8 mouse cellular contexts compared by ENCODE assay signal in genomic region chr6:136468974-136469792, GRCm38 (mm10). TPM values are rescaled to one million over a fixed set of nuclear protein-coding genes. Genes with fewer than 3 reads are reported as not detected.
DNase-seq lines count a peak whose midpoint lies in the region; ATAC-seq and TF ChIP-seq lines count a peak whose summit lies in the region.

No protein-coding gene starts in this region.

- DNase-seq in lung, adult 2 months: peak; percentile 28
- DNase-seq in lung, postnatal 25 days (ENCODE audit: low spot score): no peak
- peak; percentile 41 for DNase-seq in limb, embryonic 10.5 days (ENCODE audit: low spot score)
- DNase-seq in frontal cortex, adult 2 months (ENCODE audit: extremely low spot score in 1 of 2, low spot score in 1 of 2): no peak
- DNase-seq in yolk sac, embryonic 10.5 days (ENCODE audit: low spot score): no peak

- peaks cover 32% of the 10 kb centered on the region for H3K4me1 ChIP-seq in lung, adult 2 months (ENCODE audit: control insufficient read depth, insufficient read depth, low read length)
- peaks cover 2% of the 10 kb centered on the region; the same call in 1 of the 2 replicates for H3K4me1 ChIP-seq in cortical plate, adult 2 months (ENCODE audit: control insufficient read depth, insufficient read depth, low read length)
- H3K4me1 ChIP-seq in forebrain, embryonic 15.5 days: peaks cover 42% of the 10 kb centered on the region
- peaks cover 48% of the 10 kb centered on the region for H3K4me1 ChIP-seq in limb, embryonic 10.5 days
- H3K4me1 ChIP-seq in neural tube, embryonic 15.5 days: peaks cover 39% of the 10 kb centered on the region

- H3K4me3 ChIP-seq in lung, adult 2 months (replicated peaks; ENCODE audit: extremely low read depth, low read depth, low read length): no peak overlapping the region
- H3K4me3 ChIP-seq in cortical plate, adult 2 months (ENCODE audit: insufficient read depth, low read length): no peak overlapping the region
- H3K4me3 ChIP-seq in forebrain, embryonic 15.5 days: no peak overlapping the region
- H3K4me3 ChIP-seq in limb, embryonic 10.5 days: peak overlapping the region; percentile 24
- H3K4me3 ChIP-seq in neural tube, embryonic 15.5 days (replicated peaks): no peak overlapping the region

- TF ChIP-seq CTCF in lung, adult 2 months (IDR thresholded peaks at IDR 0.05; ENCODE audit: insufficient read depth, low read length): no peak
- no peak for TF ChIP-seq CTCF in cortical plate, adult 2 months (IDR thresholded peaks at IDR 0.05; ENCODE audit: extremely low read depth, insufficient read depth, low read length)

- ATAC-seq in forebrain, embryonic 15.5 days (replicated peaks): no peak
- ATAC-seq in neural tube, embryonic 15.5 days (ENCODE audit: low FRiP score): peak; percentile 2; the same call in 1 of the 2 replicates

- H3K9me3 ChIP-seq in forebrain, embryonic 15.5 days: no peaks in the 10 kb centered on the region
- no peaks in the 10 kb centered on the region for H3K9me3 ChIP-seq in limb, embryonic 10.5 days (replicated peaks)
- no peaks in the 10 kb centered on the region for H3K9me3 ChIP-seq in neural tube, embryonic 15.5 days (replicated peaks)

- TF ChIP-seq POLR2A in lung, adult 2 months (IDR thresholded peaks at IDR 0.05; ENCODE audit: borderline replicate concordance, extremely low read depth, low read depth, low read length): no peak
- no peak for TF ChIP-seq POLR2A in cortical plate, adult 2 months (IDR thresholded peaks at IDR 0.05; ENCODE audit: extremely low read depth, insufficient read depth, low read length)

- H3K36me3 ChIP-seq in forebrain, embryonic 15.5 days: no peaks in the 10 kb centered on the region
- H3K36me3 ChIP-seq in limb, embryonic 10.5 days: no peaks in the 10 kb centered on the region
- H3K36me3 ChIP-seq in neural tube, embryonic 15.5 days: no peaks in the 10 kb centered on the region

- WGBS in lung, adult 2 months: 30% methylated on average over 12 of the region's 12 CpGs
- WGBS in forebrain, embryonic 15.5 days: 25% methylated on average over 12 of the region's 12 CpGs
- WGBS in limb, embryonic 10.5 days: 18% methylated on average over 12 of the region's 12 CpGs
- WGBS in neural tube, embryonic 15.5 days: 18% methylated on average over 12 of the region's 12 CpGs

- H3K27ac ChIP-seq in cortical plate, adult 2 months (ENCODE audit: insufficient read depth, low read length): peak overlapping the region; percentile 65
- peak overlapping the region; percentile 97 for H3K27ac ChIP-seq in forebrain, embryonic 15.5 days (replicated peaks)
- peak overlapping the region; percentile 96 for H3K27ac ChIP-seq in limb, embryonic 10.5 days
- H3K27ac ChIP-seq in neural tube, embryonic 15.5 days (replicated peaks): peak overlapping the region; percentile 92

- H3K9ac ChIP-seq in forebrain, embryonic 15.5 days (replicated peaks): no peak overlapping the region
- H3K9ac ChIP-seq in neural tube, embryonic 15.5 days (replicated peaks): no peak overlapping the region

- H3K27me3 ChIP-seq in forebrain, embryonic 15.5 days: no peaks in the 10 kb centered on the region
- no peaks in the 10 kb centered on the region for H3K27me3 ChIP-seq in limb, embryonic 10.5 days (ENCODE audit: low read depth, poor library complexity, severe bottlenecking)
- H3K27me3 ChIP-seq in neural tube, embryonic 15.5 days (replicated peaks): no peaks in the 10 kb centered on the region

- H3K4me2 ChIP-seq in forebrain, embryonic 15.5 days (replicated peaks): no peak overlapping the region
- no peak overlapping the region for H3K4me2 ChIP-seq in neural tube, embryonic 15.5 days

RNA-seq across cellular contexts. Expression of gene Atf7ip, which starts 36.8 kb away (rescaled TPM):
- 24.8 and 28.3 TPM in 2 replicates for polyA plus RNA-seq in lung, adult 2 months (2012; rRNA removed)
- polyA plus RNA-seq in cortical plate, adult 2 months (2012; rRNA removed): 39.5 and 47.4 TPM in 2 replicates
- polyA plus RNA-seq in forebrain, embryonic 15.5 days (2015; fragmentation: Nextera tagmentation; extraction: Ambion mirVana): 45.6 and 46.9 TPM in 2 replicates
- polyA plus RNA-seq in limb, embryonic 10.5 days (2016; fragmentation: Nextera tagmentation; extraction: Ambion mirVana): 40.0 and 49.9 TPM in 2 replicates
- 33.5 and 36.0 TPM in 2 replicates for polyA plus RNA-seq in neural tube, embryonic 15.5 days (2015; fragmentation: Nextera tagmentation; extraction: Ambion mirVana)
- 42.8 and 49.5 TPM in 2 replicates for polyA plus RNA-seq in frontal cortex, adult 2 months (2012; rRNA removed)

RNA-seq across cellular contexts. Expression of gene E330021D16Rik, which starts 53.8 kb away (rescaled TPM):
- 0.11 TPM in 1 of 2 replicates, not detected in the other for polyA plus RNA-seq in lung, adult 2 months (2012; rRNA removed)
- not detected in 2 replicates for polyA plus RNA-seq in cortical plate, adult 2 months (2012; rRNA removed)
- not detected in 2 replicates for polyA plus RNA-seq in forebrain, embryonic 15.5 days (2015; fragmentation: Nextera tagmentation; extraction: Ambion mirVana)
- polyA plus RNA-seq in limb, embryonic 10.5 days (2016; fragmentation: Nextera tagmentation; extraction: Ambion mirVana): not detected in 2 replicates
- 0.13 TPM in 1 of 2 replicates, not detected in the other for polyA plus RNA-seq in neural tube, embryonic 15.5 days (2015; fragmentation: Nextera tagmentation; extraction: Ambion mirVana)
- polyA plus RNA-seq in frontal cortex, adult 2 months (2012; rRNA removed): not detected in 2 replicates

Comparison
In these comparisons a context has a peak if more than half of its experiments do, and no peak if none do; other contexts are left out.
1. DNase-seq: peak in lung, adult 2 months (single experiment) and limb, embryonic 10.5 days (single experiment); none in lung, postnatal 25 days (single experiment), frontal cortex, adult 2 months (0 of 2) and yolk sac, embryonic 10.5 days (single experiment).
2. Peak in every context shown above with its lines, with median percentiles within 50 percentile points of each other: H3K27ac ChIP-seq.